Mouse (Mus musculus): ENCODE measurements around the gene Elfn1. TPM values are rescaled to one million over a fixed set of nuclear protein-coding genes. Genes with fewer than 3 reads are reported as not detected.

The Elfn1 gene
- polyA plus RNA-seq, 1 experiment from 2014 or later: 1.2 TPM

- WGBS: 54% methylated on average over 11 of the region's 11 CpGs
- Histone ChIP-seq H3K27me3 (peaks cover 16% of the 10 kb centered on the region), H3K9ac (no peak overlapping the region), H3K27ac (no peak overlapping the region), H3K9me3 (no peaks in the 10 kb centered on the region), H3K4me1 (no peaks in the 10 kb centered on the region), H3K4me2 (no peak overlapping the region), H3K36me3 (no peaks in the 10 kb centered on the region), H3K4me3 (no peak overlapping the region)
- ATAC-seq (ENCODE audit: insufficient number of reproducible peaks, low FRiP score, low TSS enrichment, low read depth): no peak
These were observed 13.9 kb downstream of the Elfn1 start for GRCm38 (mm10) chr5:139921666-139922065.

DNA sequence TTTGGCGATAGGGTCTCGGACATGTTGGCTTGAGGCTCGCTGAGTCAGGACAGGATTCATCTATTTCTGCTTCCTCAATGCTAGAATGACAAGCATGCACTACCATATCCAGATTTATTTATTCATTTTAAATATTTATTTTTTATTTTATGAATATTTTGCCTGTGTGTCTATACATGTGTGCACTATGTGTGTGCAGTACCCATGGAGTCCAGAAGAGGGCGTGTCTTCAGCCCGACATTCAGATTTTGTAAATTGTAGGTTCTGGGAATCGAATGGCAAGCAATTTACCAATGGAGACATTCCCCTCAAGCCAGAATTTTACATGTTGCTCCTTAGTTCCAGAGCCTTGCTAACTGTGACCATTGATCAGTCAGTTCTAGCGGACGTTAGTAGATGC lies 16.1 kb downstream of the Elfn1 start:
- no peak overlapping the region for H3K27ac ChIP-seq
- no peak for ATAC-seq (ENCODE audit: insufficient number of reproducible peaks, low FRiP score, low TSS enrichment, low read depth)
- no peak overlapping the region for H3K4me2 ChIP-seq
- no peaks in the 10 kb centered on the region for H3K4me1 ChIP-seq
- H3K4me3 ChIP-seq: no peak overlapping the region
- WGBS: 87% methylated on average over 8 of the region's 8 CpGs
- H3K36me3 ChIP-seq: no peaks in the 10 kb centered on the region
- no peak overlapping the region for H3K9ac ChIP-seq
- H3K9me3 ChIP-seq: no peaks in the 10 kb centered on the region
- H3K27me3 ChIP-seq: peaks cover 5% of the 10 kb centered on the region

DNA sequence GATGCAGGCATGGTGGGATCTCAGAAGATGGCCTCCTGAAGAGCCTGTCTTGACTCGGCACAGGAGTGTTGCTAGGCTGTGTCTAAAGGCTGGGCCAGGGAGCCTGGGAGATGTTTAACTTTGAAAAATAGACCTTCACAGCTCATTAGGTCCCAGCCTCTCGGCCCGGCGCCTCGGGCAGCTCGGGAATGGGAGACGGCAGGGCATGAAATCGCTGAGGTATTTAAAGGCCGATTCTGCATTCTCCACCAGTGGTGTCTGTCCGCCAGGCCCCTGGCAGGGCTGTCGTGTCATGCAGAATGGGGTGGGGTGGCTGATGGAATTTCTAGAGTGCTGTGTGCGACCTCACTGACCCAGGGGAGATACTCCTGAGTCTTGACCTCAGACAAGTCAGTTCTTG lies 22.4 kb downstream of the Elfn1 start:
- H3K4me2 ChIP-seq: no peak overlapping the region
- peaks cover 17% of the 10 kb centered on the region for H3K27me3 ChIP-seq
- H3K36me3 ChIP-seq: no peaks in the 10 kb centered on the region
- no peak overlapping the region for H3K4me3 ChIP-seq
- H3K27ac ChIP-seq: no peak overlapping the region
- ATAC-seq (ENCODE audit: insufficient number of reproducible peaks, low FRiP score, low TSS enrichment, low read depth): no peak
- H3K4me1 ChIP-seq: peaks cover 23% of the 10 kb centered on the region
- H3K9ac ChIP-seq: no peak overlapping the region
- no peaks in the 10 kb centered on the region for H3K9me3 ChIP-seq
- 73% methylated on average over 12 of the region's 12 CpGs for WGBS

- Histone ChIP-seq H3K9ac (no peak overlapping the region), H3K4me2 (peak overlapping the region; percentile 0; the same call in 1 of the 2 replicates), H3K4me3 (no peak overlapping the region), H3K9me3 (no peaks in the 10 kb centered on the region), H3K4me1 (peaks cover 23% of the 10 kb centered on the region), H3K27ac (no peak overlapping the region), H3K27me3 (peaks cover 23% of the 10 kb centered on the region), H3K36me3 (no peaks in the 10 kb centered on the region)
- no peak for ATAC-seq (ENCODE audit: insufficient number of reproducible peaks, low FRiP score, low TSS enrichment, low read depth)
- WGBS: 4% methylated on average over 12 of the region's 12 CpGs
These were observed 23.2 kb downstream of the Elfn1 start for GRCm38 (mm10) chr5:139930927-139931351.

DNA sequence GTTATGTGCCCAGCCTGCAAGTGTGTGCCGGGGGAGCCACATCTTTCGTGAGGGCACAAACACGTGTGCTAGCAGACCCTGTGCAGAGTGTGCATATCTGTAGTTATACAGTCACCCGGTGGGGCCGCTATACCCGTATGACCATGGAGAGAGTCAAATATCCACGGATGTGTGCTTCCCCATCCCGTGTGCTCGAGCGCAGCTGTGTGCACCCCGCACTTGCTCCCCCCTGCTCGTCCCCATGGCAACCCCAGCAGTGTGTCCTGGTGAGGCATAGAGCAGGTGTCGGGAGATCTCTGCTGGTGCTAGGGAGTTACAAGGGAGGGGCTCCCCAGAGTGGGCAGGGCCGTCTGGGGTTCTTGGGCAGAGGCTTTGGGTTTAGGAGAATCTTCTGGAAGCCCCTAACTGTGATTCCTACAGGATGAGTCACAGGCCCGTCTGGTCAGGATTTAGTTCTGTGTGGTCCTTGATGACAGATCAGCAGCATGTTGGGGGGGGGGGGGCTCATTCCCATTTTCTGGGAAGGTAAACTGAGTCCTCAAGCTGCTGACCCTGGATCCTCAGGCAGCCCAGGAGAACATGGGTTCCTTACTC lies 24.3 kb downstream of the Elfn1 start:
- no peaks in the 10 kb centered on the region for H3K36me3 ChIP-seq
- WGBS: 27% methylated on average over 15 of the region's 15 CpGs
- H3K4me1 ChIP-seq: peaks cover 23% of the 10 kb centered on the region
- H3K4me3 ChIP-seq: no peak overlapping the region
- no peak overlapping the region for H3K27ac ChIP-seq
- ATAC-seq (ENCODE audit: insufficient number of reproducible peaks, low FRiP score, low TSS enrichment, low read depth): peak; percentile 68
- H3K27me3 ChIP-seq: peaks cover 26% of the 10 kb centered on the region
- no peaks in the 10 kb centered on the region for H3K9me3 ChIP-seq
- no peak overlapping the region; the same call in 1 of the 2 replicates for H3K4me2 ChIP-seq
- no peak overlapping the region for H3K9ac ChIP-seq

DNA sequence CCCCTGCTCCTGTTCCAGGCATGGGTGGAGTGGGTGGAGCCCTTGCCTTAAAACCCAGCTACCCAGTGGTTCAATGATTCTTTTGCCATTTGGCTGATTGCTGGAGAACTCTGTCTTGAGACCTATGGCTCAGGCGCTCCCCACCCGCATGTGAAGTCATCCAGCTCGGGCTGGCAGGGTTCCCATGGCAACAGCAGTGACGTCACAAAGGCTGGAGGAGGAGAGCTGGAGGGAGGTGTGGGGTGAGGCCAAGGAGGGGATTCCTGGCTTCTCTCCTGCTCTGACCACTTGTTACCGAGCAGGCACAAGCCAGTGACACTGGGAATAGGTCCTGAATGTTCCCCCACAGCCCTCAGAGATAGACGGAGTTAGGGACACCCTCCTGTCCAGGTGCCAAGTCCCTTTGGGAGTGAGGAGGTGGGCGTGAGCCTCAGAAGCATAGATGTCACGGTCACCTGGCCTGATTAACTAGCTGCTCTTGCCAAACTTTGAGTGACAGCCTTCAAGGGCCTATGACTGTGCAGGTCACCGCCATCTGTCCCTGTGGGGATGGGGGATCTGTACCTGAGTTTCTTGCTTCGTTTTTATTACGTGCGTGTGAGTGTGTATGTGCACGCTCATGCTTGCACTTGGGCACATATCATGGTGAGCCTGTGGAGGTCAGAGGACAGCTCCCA lies 25.0 kb downstream of the Elfn1 start:
- Histone ChIP-seq H3K36me3 (no peaks in the 10 kb centered on the region), H3K27me3 (peaks cover 26% of the 10 kb centered on the region), H3K9ac (no peak overlapping the region), H3K9me3 (no peaks in the 10 kb centered on the region), H3K4me3 (no peak overlapping the region), H3K4me2 (peak overlapping the region; percentile 27; the same call in 1 of the 2 replicates), H3K27ac (no peak overlapping the region), H3K4me1 (peaks cover 23% of the 10 kb centered on the region)
- WGBS: 33% methylated on average over 13 of the region's 13 CpGs
- no peak for ATAC-seq (ENCODE audit: insufficient number of reproducible peaks, low FRiP score, low TSS enrichment, low read depth)

GRCm38 (mm10) chr5:139933476-139933875 lies 25.7 kb downstream of the Elfn1 start:
- H3K4me2 ChIP-seq: no peak overlapping the region
- H3K4me1 ChIP-seq: peaks cover 23% of the 10 kb centered on the region
- no peaks in the 10 kb centered on the region for H3K36me3 ChIP-seq
- no peaks in the 10 kb centered on the region for H3K9me3 ChIP-seq
- no peak overlapping the region for H3K9ac ChIP-seq
- peaks cover 26% of the 10 kb centered on the region for H3K27me3 ChIP-seq
- no peak overlapping the region for H3K4me3 ChIP-seq
- no peak for ATAC-seq (ENCODE audit: insufficient number of reproducible peaks, low FRiP score, low TSS enrichment, low read depth)
- H3K27ac ChIP-seq: no peak overlapping the region
- WGBS: 46% methylated on average over 7 of the region's 7 CpGs

DNA sequence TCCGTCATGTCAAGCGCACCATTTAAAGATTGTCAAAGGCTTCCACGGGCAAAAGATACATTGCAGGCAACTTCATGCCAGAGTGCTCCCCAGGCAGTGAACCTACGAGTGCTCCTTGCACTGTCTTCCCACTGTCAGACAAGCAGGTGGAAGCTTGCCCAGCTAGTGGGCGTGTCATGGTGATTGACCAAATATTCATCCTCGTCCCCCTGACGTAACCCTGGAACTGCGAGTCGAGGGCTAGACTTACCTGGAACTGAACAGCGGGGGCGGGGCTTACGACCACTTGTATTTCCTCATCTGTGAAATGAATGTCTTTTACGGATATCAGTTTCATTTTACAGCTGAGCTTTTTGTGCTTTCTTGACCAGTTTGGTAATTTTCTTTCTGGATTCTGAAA lies 28.7 kb downstream of the Elfn1 start:
- WGBS: 71% methylated on average over 13 of the region's 13 CpGs
- H3K4me3 ChIP-seq: no peak overlapping the region
- no peak for ATAC-seq (ENCODE audit: insufficient number of reproducible peaks, low FRiP score, low TSS enrichment, low read depth)
- H3K9ac ChIP-seq: no peak overlapping the region
- no peaks in the 10 kb centered on the region for H3K9me3 ChIP-seq
- peaks cover 17% of the 10 kb centered on the region for H3K4me1 ChIP-seq
- H3K27ac ChIP-seq: no peak overlapping the region
- no peaks in the 10 kb centered on the region for H3K36me3 ChIP-seq
- H3K4me2 ChIP-seq: no peak overlapping the region
- peaks cover 21% of the 10 kb centered on the region for H3K27me3 ChIP-seq

GRCm38 (mm10) chr5:139944697-139945096 lies 37.0 kb downstream of the Elfn1 start:
- Histone ChIP-seq H3K4me3 (no peak overlapping the region), H3K4me1 (peaks cover 11% of the 10 kb centered on the region), H3K9ac (no peak overlapping the region), H3K9me3 (no peaks in the 10 kb centered on the region), H3K36me3 (no peaks in the 10 kb centered on the region), H3K27ac (no peak overlapping the region), H3K27me3 (peaks cover 3% of the 10 kb centered on the region; the same call in 1 of the 2 replicates), H3K4me2 (no peak overlapping the region)
- no peak for ATAC-seq (ENCODE audit: insufficient number of reproducible peaks, low FRiP score, low TSS enrichment, low read depth)
- 42% methylated on average over 7 of the region's 7 CpGs for WGBS

- no peak overlapping the region for H3K4me3 ChIP-seq
- no peaks in the 10 kb centered on the region for H3K9me3 ChIP-seq
- H3K36me3 ChIP-seq: no peaks in the 10 kb centered on the region
- H3K27me3 ChIP-seq: peaks cover 3% of the 10 kb centered on the region; the same call in 1 of the 2 replicates
- WGBS: 58% methylated on average over 12 of the region's 12 CpGs
- no peak overlapping the region for H3K27ac ChIP-seq
- no peak for ATAC-seq (ENCODE audit: insufficient number of reproducible peaks, low FRiP score, low TSS enrichment, low read depth)
- no peak overlapping the region for H3K4me2 ChIP-seq
- peaks cover 19% of the 10 kb centered on the region for H3K4me1 ChIP-seq
- no peak overlapping the region for H3K9ac ChIP-seq
These were observed 38.1 kb downstream of the Elfn1 start for GRCm38 (mm10) chr5:139945715-139946364.

DNA sequence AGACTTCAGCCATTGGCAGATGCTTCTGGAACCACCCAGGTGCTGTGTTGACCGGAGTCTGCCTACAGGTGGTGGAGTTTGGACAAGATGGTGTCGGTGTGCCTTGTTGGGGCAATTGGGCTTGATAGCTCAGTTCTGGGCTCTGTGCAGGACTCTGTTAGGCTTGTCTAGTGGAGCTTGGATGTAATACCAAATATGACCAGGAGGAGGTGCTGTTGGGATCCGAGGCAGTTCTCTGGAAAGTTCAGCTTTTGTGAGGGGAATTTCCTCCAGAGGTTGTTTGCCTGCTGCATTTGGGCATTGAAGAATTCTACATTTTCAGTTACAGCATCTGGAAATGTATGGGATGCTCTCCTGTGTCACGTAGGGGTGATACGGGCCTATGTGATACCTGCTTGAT lies 39.7 kb downstream of the Elfn1 start:
- Histone ChIP-seq H3K27me3 (peaks cover 3% of the 10 kb centered on the region; the same call in 1 of the 2 replicates), H3K4me2 (no peak overlapping the region), H3K4me1 (peaks cover 19% of the 10 kb centered on the region), H3K4me3 (no peak overlapping the region), H3K36me3 (no peaks in the 10 kb centered on the region), H3K9me3 (no peaks in the 10 kb centered on the region), H3K27ac (no peak overlapping the region), H3K9ac (no peak overlapping the region)
- 96% methylated on average over 5 of the region's 5 CpGs for WGBS
- ATAC-seq (ENCODE audit: insufficient number of reproducible peaks, low FRiP score, low TSS enrichment, low read depth): no peak

DNA sequence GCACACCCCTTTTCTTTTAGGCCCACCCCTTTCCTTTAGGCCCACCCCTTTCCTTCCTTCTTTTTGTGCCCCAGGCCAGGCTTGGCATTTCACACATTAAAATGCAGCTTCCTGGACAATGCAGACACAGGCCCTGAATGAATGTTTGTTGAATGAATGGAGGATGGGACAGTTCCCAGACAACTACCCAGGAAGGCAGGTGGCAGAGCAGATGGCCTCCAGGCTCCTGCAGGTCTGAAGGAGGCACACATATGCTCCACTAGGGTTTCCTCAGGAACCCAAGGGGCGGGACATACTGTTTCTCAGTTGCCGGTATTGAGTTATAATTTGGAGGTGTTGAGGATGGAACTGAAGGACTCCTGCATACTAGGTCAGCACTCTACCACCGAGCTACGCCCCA lies 40.8 kb downstream of the Elfn1 start:
- no peak overlapping the region for H3K4me2 ChIP-seq
- WGBS: 86% methylated on average over 4 of the region's 4 CpGs
- H3K9ac ChIP-seq: no peak overlapping the region
- H3K4me1 ChIP-seq: peaks cover 23% of the 10 kb centered on the region
- H3K27ac ChIP-seq: no peak overlapping the region
- H3K9me3 ChIP-seq: no peaks in the 10 kb centered on the region
- H3K36me3 ChIP-seq: no peaks in the 10 kb centered on the region
- H3K4me3 ChIP-seq: no peak overlapping the region
- ATAC-seq (ENCODE audit: insufficient number of reproducible peaks, low FRiP score, low TSS enrichment, low read depth): no peak
- peaks cover 3% of the 10 kb centered on the region; the same call in 1 of the 2 replicates for H3K27me3 ChIP-seq
